Mouse (Mus musculus) heart, embryonic 13.5 days (tissue): ENCODE measurements around the gene Ikbke. TPM values are rescaled to one million over a fixed set of nuclear protein-coding genes. Genes with fewer than 3 reads are reported as not detected.
A peak's percentile ranks its signal among the peaks of the same experiment; 100 is the strongest.
"Not testable (repeated sequence)": the region's sequence is repeated elsewhere in the genome, so short reads cannot be mapped to it uniquely, and the experiment has no call there.

Source experiments
- ATAC-seq: fragments of 200-750 bp; cut with Nextera tagmentation; 2 replicates; pipeline ENCODE4 v1.8.0; 2017; ENCODE audit warnings: moderate TSS enrichment; ENCODE audit not compliant: insufficient number of reproducible peaks, low FRiP score, low TSS enrichment; ENCODE audit errors: extremely low read depth
- H3K27ac ChIP-seq: fragments of 300-500 bp; sonication (generic); replicated peaks from 2 replicates; pipeline ENCODE4 v1.5.1; 2015; ENCODE audit warnings: moderate library complexity, mild to moderate bottlenecking, inconsistent platforms
- H3K27me3 ChIP-seq: fragments of 300-500 bp; sonication (generic); replicated peaks from 2 replicates; pipeline ENCODE4 v1.6.1; 2015; ENCODE audit warnings: mild to moderate bottlenecking, inconsistent platforms
- H3K36me3 ChIP-seq: fragments of 300-500 bp; sonication (generic); 2 replicates; pipeline ENCODE4 v1.6.1; 2015; ENCODE audit warnings: mild to moderate bottlenecking, inconsistent platforms
- H3K4me1 ChIP-seq: fragments of 300-500 bp; sonication (generic); 2 replicates; pipeline ENCODE4 v1.6.1; 2015; ENCODE audit warnings: inconsistent platforms
- H3K4me2 ChIP-seq: fragments of 300-500 bp; sonication (generic); 2 replicates; pipeline ENCODE4 v1.6.1; 2015; ENCODE audit warnings: inconsistent platforms, mild to moderate bottlenecking, moderate library complexity
- H3K4me3 ChIP-seq: fragments of 300-500 bp; sonication (generic); 2 replicates; pipeline ENCODE4 v1.5.1; 2015; ENCODE audit warnings: moderate library complexity, mild to moderate bottlenecking, inconsistent platforms
- H3K9ac ChIP-seq: fragments of 300-500 bp; sonication (generic); 2 replicates; pipeline ENCODE4 v1.6.1; 2015; ENCODE audit warnings: inconsistent platforms, mild to moderate bottlenecking, moderate library complexity
- H3K9me3 ChIP-seq: fragments of 300-500 bp; sonication (generic); 2 replicates; pipeline ENCODE4 v1.6.1; 2016; ENCODE audit warnings: inconsistent platforms
- WGBS: fragments of 180-500 bp; shearing (Covaris S2); methylation state at CpG from one replicate; pipeline ENCODE4 v1.1.7; 2015; ENCODE audit warnings: mixed read lengths; 5-methylcytosine and 5-hydroxymethylcytosine counted together
- polyA plus RNA-seq: library from polyadenylated mRNA; unstranded; fragments of >200 nt; fragmentation: Nextera tagmentation; extraction: Ambion mirVana; gene quantifications from 2 replicates; pipeline ENCODE4 v1.2.1, GENCODE M21; 2015

Gene Ikbke
- polyA plus RNA-seq, result 2.4 and 2.8 TPM in 2 replicates

DNA sequence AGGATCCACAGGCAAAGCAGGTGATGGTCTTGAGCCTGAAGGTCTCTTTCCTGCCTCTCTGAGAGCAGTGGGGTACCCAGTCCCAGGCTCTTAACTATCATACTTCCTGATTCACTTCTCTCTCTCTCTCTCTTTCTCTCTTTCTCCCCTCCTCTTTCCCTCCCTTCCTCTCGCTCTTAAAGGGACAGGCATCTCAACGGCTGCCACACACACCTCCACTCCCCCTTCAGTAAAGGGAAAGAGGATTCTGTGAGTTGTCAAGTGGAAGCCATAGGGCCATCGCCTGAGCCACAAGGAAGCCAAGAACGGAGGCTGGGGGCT lies at the start of gene Ikbke:
Ikbke (minus strand) TSS at position 151 of the 321 bp plus-strand sequence.
- Histone ChIP-seq H3K4me2 (peak within 1 kb of the TSS; percentile 71), H3K36me3 (no peaks in the 10 kb centered on the region), H3K9me3 (no peaks in the 10 kb centered on the region), H3K4me1 (peaks cover 44% of the 10 kb centered on the region), H3K4me3 (peak within 1 kb of the TSS; percentile 53), H3K27ac (peak within 1 kb of the TSS; percentile 61), H3K9ac (peak within 1 kb of the TSS; percentile 76), H3K27me3 (0 out of 2 replicates have a peak, but pooled peaks cover 4% of the 10 kb centered on the region)
- WGBS, result 23% methylated on average over 4 of the region's 4 CpGs
- ATAC-seq, result no peak

DNA sequence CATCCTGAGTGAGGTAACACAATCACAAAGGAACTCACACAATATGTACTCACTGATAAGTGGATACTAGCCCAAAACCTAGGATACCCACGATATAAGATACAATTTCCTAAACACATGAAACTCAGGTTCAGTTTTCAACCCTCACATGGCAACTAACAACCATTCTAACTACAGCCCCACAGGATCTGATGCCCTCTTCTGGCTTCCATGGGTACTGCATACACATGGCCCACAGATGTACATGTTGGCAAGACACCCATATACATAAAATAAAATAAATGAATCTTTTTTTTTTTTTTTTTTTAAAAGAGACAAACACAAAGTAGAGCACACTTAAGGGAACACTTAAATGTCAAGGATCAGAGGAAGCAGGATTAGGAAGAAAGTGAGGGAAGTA lies 49.7 kb upstream of the Ikbke start:
- not testable (repeated sequence) for H3K4me3 ChIP-seq, H3K4me2 ChIP-seq, H3K9ac ChIP-seq, H3K27me3 ChIP-seq, H3K4me1 ChIP-seq, ATAC-seq, H3K27ac ChIP-seq, H3K9me3 ChIP-seq
- 100% methylated on average over 1 of the region's 1 CpGs for WGBS
- peaks cover 81% of the 10 kb centered on the region for H3K36me3 ChIP-seq

DNA sequence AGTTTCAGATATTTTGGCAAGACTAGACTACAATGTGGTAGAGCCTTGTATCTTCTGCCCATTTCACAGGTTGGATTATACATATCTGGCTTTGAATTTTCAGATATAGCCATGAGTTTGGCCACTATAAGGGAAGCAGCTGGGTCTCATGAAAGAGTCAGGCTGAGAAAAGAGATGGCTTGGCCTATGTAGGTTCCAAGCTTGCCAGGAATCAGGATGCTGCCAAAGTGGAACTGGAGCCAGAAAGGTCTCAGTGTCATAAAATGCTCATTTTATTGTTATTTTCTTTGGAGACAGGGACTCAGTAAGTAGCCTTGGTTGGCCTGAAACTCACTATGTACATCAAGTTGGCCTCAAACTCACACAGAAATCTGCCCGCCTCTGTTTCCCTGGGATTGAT lies 47.8 kb upstream of the Ikbke start:
- Histone ChIP-seq H3K4me2 (no peak overlapping the region), H3K4me1 (no peaks in the 10 kb centered on the region), H3K4me3 (no peak overlapping the region), H3K9me3 (no peaks in the 10 kb centered on the region), H3K36me3 (peaks cover 71% of the 10 kb centered on the region), H3K27me3 (no peaks in the 10 kb centered on the region), H3K27ac (no peak overlapping the region), H3K9ac (no peak overlapping the region)
- ATAC-seq, result no peak
- WGBS, result 91% methylated on average over 1 of the region's 1 CpGs

- H3K4me2 ChIP-seq, result no peak overlapping the region
- no peaks in the 10 kb centered on the region for H3K4me1 ChIP-seq
- WGBS, result 79% methylated on average over 3 of the region's 3 CpGs
- H3K27me3 ChIP-seq, result no peaks in the 10 kb centered on the region
- H3K4me3 ChIP-seq, result no peak overlapping the region
- peaks cover 72% of the 10 kb centered on the region for H3K36me3 ChIP-seq
- no peak for ATAC-seq
- no peaks in the 10 kb centered on the region for H3K9me3 ChIP-seq
- no peak overlapping the region for H3K27ac ChIP-seq
- H3K9ac ChIP-seq, result no peak overlapping the region
Measured at GRCm38 (mm10) chr1:131324816-131325463, 45.5 kb upstream of the Ikbke start.

DNA sequence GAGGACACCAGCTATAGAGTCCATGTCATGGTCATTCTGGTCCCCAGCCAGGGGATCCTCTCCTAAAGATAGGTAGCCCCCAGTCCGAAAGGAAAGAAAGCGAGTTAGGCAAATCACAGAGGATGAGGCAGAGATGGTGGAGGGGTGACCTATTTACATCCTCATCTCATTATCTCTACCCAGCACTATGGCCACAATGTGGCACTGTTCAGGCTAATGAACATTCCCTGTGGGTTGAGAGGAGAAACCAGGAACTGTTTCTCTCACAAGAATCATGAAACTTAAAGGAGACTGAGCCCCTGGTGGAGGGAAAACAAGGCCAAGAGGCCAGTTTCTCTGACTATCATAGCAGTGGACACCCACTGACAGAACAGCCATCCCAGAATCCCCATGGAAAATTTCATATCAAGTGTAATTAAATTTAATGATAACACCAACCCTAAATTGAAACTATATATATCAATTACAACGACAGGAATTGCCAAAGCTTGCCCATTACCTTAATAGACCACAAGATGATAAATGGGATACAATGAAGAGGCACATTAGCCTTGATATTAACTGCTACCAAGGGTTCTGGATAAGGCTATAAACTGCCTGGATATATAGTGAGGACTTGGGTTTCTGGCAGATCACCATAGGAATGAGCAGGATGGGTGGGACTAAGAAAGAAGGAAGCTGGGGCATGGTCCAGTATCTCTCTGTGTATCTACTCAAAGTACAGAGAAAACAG lies 40.4 kb upstream of the Ikbke start:
- 82% methylated on average over 3 of the region's 3 CpGs for WGBS
- Histone ChIP-seq H3K36me3 (peaks cover 76% of the 10 kb centered on the region), H3K9me3 (no peaks in the 10 kb centered on the region), H3K9ac (no peak overlapping the region), H3K4me3 (no peak overlapping the region), H3K27me3 (no peaks in the 10 kb centered on the region), H3K4me1 (peaks cover 11% of the 10 kb centered on the region), H3K4me2 (no peak overlapping the region), H3K27ac (no peak overlapping the region)
- ATAC-seq, result no peak

- peaks cover 83% of the 10 kb centered on the region for H3K36me3 ChIP-seq
- 48% methylated on average over 2 of the region's 2 CpGs for WGBS
- H3K4me3 ChIP-seq, result no peak overlapping the region
Measured at GRCm38 (mm10) chr1:131318397-131318796, 39.0 kb upstream of the Ikbke start.

DNA sequence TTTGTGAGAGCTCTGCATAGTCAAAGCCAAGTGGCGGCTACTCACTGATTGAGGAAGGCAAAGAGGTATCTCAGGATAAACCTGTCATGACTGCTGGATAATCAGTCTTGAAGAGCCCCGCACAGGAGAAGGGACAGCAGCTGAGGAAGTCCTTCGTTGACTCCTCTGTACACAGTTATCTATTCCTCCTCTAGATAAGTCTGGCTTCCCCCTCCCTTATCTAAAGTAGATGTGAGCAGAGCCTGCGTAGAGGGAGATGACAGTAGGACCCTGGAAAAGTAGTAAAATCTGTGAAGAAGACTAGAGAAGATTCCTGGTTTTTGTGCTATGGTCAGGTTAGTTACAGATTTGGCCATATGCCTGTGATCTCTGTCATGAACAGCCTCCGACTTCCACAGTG lies 38.2 kb upstream of the Ikbke start:
- no peak overlapping the region for H3K27ac ChIP-seq
- peaks cover 85% of the 10 kb centered on the region for H3K36me3 ChIP-seq
- no peak overlapping the region for H3K4me3 ChIP-seq
- no peak overlapping the region for H3K4me2 ChIP-seq
- 38% methylated on average over 5 of the region's 5 CpGs for WGBS
- H3K27me3 ChIP-seq, result no peaks in the 10 kb centered on the region
- peaks cover 11% of the 10 kb centered on the region for H3K4me1 ChIP-seq
- H3K9me3 ChIP-seq, result no peaks in the 10 kb centered on the region
- no peak overlapping the region for H3K9ac ChIP-seq
- no peak for ATAC-seq

More at GRCm38 (mm10) chr1:131318397-131318796, 39.0 kb upstream of the Ikbke start:
- no peak overlapping the region for H3K4me2 ChIP-seq
- H3K4me1 ChIP-seq, result peaks cover 11% of the 10 kb centered on the region
- H3K9ac ChIP-seq, result no peak overlapping the region
- no peaks in the 10 kb centered on the region for H3K27me3 ChIP-seq
- ATAC-seq, result no peak
- H3K9me3 ChIP-seq, result no peaks in the 10 kb centered on the region
- H3K27ac ChIP-seq, result no peak overlapping the region

DNA sequence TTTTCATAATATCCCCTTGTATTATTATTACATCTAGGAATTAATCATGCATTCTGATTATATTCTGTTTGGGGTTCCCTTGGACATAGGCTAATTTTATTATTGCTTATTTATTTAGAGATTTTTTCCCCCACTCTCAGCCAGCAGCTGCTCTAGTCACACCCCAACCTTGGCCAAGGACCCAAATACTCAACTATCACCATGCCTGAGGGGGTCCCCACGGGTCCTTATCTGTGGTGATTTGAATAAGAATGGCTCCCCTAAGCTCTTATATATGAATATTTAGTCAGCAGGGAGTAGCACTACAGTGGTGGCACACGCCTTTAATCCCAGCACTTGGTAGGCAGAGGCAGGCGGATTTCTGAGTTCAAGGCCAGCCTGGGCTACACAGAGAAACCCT lies 31.9 kb upstream of the Ikbke start:
- 78% methylated on average over 3 of the region's 3 CpGs for WGBS
- no peak overlapping the region for H3K27ac ChIP-seq
- no peaks in the 10 kb centered on the region for H3K4me1 ChIP-seq
- peaks cover 70% of the 10 kb centered on the region for H3K36me3 ChIP-seq
- ATAC-seq, result no peak
- no peak overlapping the region for H3K4me2 ChIP-seq
- no peak overlapping the region for H3K4me3 ChIP-seq
- no peaks in the 10 kb centered on the region for H3K27me3 ChIP-seq
- no peaks in the 10 kb centered on the region for H3K9me3 ChIP-seq
- H3K9ac ChIP-seq, result no peak overlapping the region

DNA sequence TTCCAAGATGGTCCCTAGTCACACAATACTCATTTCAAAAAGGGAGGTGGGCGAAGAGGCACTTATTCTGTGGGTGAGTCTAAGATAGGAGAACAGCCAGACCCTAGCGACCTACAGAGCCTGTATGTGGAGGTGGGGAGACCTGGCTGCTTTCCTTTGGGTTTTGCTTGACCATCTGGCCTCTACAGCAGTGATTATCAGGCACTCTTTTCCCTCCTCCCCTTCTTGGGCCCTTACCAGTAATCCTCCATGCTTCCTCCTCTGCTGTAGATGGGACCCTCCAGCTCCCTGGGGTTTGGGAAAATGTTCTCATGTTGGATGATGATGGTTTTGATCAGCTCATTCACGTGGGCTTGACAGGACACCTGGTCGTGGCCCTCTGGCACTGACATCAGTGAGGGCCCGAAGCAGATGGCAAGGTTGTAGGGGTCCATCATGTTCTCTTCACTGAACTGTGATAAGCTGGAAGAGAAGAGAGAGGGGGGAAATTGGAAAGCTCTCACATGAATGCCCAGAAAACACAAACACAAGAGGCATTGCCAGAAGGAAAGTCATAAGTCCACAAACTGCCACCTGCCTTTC lies 30.9 kb upstream of the Ikbke start:
- Histone ChIP-seq H3K9ac (no peak overlapping the region), H3K27ac (no peak overlapping the region), H3K4me1 (no peaks in the 10 kb centered on the region), H3K36me3 (peaks cover 61% of the 10 kb centered on the region), H3K4me3 (no peak overlapping the region), H3K27me3 (no peaks in the 10 kb centered on the region), H3K4me2 (no peak overlapping the region), H3K9me3 (no peaks in the 10 kb centered on the region)
- 88% methylated on average over 5 of the region's 5 CpGs for WGBS
- ATAC-seq, result no peak

DNA sequence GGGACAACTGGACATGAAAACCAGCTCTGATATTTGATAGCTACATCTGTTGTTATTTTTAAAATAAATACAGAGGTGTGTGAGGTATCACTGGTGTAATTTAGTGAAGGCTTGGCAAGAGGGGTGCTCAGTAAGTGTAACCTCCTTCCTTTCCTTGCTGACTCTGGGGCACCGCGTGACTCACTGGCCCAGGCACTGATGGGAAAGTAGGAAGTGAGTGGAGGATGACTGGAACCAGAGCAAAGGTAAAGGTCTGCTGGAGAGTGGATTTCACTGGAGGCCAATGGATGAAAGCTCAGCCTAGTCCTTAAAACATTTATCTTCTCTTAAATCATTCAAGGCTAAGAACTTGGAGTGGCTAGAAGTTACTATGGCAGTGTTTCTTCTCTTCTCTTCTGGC lies 21.3 kb upstream of the Ikbke start:
- 100% methylated on average over 2 of the region's 2 CpGs for WGBS
- Histone ChIP-seq H3K27ac (no peak overlapping the region), H3K9me3 (no peaks in the 10 kb centered on the region), H3K36me3 (peaks cover 56% of the 10 kb centered on the region), H3K4me2 (no peak overlapping the region), H3K4me1 (peaks cover 27% of the 10 kb centered on the region), H3K9ac (no peak overlapping the region), H3K27me3 (no peaks in the 10 kb centered on the region), H3K4me3 (no peak overlapping the region)
- ATAC-seq, result no peak

- Histone ChIP-seq H3K4me1 (peaks cover 37% of the 10 kb centered on the region), H3K36me3 (peaks cover 58% of the 10 kb centered on the region), H3K9ac (no peak overlapping the region), H3K4me2 (no peak overlapping the region), H3K27ac (no peak overlapping the region), H3K27me3 (no peaks in the 10 kb centered on the region), H3K4me3 (no peak overlapping the region), H3K9me3 (no peaks in the 10 kb centered on the region)
- no peak for ATAC-seq
- 74% methylated on average over 6 of the region's 6 CpGs for WGBS
Measured at GRCm38 (mm10) chr1:131299788-131300187, 20.4 kb upstream of the Ikbke start.
